Mouse (Mus musculus) cerebellum, adult (tissue): ENCODE measurements around the gene Kdm6b.
"Not testable (repeated sequence)": the region's sequence is repeated elsewhere in the genome, so short reads cannot be mapped to it uniquely, and the experiment has no call there.

Experiments used
- ATAC-seq: cut with Nextera tagmentation; 2 replicates; pipeline ENCODE4 v1.9.2; 2017; ENCODE audit warnings: mild to moderate bottlenecking, moderate library complexity, mixed read lengths; ENCODE audit not compliant: insufficient number of reproducible peaks, low FRiP score, low TSS enrichment

Kdm6b gene

DNA sequence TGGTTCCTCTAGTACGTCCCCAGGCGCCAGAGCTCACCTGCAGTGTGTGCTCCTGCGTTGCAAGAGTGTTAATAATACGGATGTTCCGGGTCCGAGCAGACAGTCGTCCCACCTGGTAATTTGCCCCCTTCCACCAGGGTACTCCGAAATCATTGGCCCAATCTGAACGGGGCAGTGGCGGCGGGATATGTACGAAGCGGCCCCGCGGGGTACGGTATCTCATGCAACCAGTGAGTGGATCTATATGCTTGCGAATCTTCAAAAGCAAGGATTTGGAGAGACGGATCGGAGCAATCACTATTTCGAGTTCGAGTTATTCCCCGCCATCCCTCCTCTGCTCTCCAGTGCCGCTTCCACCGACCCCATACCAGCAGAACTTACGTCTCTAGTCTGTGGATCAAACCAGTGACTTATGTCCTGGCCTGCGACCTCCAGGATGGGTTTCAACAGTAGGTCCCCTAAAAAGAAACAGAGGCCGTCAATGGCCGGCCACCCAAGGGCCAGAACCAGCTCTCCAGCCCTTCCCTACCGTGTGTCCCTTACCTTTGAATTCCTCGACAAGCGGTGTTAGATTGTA lies 18.8 kb downstream of the Kdm6b start:
- ATAC-seq: not testable (repeated sequence)

DNA sequence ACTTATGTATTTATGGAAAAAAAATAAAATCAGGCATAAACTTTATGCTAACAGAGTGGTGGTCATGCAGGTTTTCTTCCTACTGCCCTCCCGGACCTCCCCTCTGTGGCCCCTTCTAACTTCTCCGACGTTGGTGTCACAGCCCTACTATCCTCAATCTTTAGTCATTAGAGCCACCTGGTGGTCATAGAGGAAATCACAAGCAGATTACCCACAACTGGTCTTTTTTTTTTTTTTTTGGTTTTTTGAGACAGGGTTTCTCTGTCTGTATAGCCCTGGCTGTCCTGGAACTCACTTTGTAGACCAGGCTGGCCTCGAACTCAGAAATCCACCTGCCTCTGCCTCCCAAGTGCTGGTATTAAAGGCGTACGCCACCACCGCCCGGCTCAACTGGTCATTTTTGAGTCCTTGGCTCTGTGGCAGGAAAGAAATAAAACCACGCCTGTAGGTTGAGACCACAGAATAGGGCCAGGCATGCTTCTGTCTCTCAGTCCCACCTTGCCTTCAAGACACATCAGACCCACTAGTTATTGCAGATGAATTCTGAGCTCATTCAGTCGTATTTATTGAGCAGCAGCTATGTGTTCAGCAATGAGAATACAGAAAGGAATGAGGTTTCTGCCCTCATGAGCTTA lies 23.0 kb downstream of the Kdm6b start:
- no peak for ATAC-seq

DNA sequence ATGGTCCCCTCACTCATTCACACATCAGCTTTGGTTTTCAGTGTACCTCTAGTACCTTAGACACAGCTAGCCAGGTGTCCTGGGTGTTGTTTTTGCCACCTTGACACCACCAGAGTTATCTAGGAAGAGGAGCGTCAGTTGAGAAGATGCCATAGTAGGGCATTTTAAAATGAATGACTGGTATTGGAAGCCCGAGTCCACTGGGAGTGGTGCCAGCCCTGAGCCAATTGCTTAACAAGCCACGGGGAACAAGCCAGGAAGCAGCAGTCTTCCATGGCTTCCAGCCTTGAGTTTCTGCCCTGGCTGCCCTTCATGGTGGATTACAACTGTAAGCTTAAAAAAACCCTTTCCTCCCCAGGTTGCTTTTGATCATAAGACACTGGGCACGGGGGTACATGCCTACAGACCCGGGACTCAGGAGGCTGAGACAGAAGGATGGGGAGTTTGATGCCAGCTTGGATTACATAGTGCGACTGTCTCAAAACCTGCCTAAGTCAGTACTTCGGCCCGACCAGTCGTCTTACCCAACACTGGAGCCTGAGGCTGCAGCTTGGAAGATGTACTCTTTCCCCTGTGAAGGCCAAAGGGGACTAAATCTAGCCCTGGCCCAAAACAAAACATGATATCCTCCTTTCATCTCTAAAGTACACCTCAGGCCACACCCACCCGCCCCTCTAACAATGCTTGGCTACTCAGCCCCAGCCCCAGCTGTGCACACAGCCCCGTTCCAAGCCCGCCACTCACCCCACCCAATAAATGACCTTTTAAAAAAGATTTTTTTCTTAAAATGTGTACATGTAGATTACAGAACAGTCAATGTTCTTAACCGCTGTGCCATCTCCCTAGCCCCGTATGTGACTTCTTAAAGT lies 23.7 kb downstream of the Kdm6b start:
- no peak for ATAC-seq

DNA sequence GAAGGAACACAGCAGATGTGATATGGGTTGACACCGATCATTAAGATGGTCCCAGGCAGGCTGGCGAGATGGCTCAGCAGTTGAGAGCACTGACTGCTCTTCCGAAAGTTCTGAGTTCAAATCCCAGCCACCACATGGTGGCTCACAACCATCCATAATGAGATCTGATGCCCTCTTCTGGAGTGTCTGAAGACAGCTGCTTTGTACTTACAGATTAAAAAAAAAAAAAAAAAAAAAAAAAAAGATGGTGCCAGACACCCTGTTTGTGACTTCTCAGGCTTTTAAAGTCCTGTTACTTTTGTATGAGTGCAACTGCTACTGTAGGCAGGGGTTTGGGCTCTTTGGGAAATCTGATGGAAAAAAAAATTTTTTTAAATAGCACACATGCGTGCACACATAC lies 24.8 kb downstream of the Kdm6b start:
- no peak for ATAC-seq

DNA sequence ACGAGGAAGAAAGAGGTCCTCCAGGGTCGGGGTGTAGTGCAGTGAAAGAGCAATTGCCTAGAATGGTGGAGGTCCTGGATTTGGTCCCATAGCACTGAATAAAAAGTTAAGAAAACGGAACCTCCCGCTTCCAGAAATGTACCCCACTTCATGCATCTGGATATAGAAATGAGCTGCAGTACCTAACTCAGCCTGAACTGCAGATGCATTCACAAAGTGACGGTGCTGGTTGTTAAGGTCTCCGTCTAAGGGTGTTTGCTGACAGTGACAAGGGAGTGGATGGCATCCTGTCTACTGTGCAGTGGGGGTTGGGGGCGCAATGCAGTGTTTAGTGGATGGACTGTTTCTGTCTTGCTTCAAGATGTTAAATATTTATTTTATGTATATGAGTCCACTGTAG lies 26.7 kb downstream of the Kdm6b start:
- ATAC-seq: no peak

DNA sequence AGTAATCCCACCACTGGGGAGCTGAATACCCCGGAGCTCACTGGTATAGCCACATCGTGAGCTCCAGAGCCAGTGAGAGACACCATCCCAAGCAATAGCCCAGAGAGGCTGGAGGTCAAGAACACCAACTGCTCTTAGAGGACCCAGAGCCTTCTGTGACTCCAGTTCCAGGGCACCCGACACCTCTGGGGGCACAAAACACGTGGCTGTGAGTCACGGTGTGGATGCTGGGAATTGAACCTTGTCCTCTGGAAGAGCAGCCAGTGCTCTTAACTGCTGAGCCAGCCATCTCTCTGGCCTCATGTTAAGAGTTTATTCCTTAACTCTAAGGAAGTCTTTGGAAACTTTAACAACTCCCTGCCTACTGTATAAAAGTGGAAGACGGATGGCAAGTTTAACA lies 28.5 kb downstream of the Kdm6b start:
- ATAC-seq: no peak

DNA sequence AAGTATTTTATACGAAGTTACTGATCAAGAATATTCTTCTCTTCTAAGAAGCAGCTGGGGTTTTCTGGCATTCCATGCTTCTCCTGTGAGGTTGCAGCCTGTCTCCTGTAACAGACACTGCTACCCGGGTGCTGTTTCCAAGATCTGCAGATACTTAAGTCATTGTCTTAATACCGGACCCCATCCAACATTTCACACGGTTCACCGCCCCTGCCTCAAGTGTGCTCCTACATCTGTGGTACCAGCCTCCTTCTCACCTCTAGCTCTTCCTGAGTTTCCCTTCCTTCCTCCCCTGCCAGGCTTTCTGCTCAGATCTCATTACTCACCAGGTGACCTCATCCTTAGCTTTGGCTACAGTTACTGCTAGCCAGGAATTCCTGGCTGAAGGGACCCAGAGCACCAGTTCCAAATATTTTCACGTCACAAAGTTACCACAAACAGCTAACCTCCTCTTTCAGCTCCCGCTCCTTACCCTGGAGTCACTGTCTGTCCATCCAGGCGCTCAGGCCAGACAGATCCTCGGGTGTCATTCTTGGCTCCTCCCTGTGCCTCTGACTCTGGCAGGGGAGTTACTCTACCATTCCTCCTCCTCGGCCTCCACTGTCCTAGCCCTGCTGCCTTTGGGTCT lies 30.9 kb downstream of the Kdm6b start:
- ATAC-seq: no peak

DNA sequence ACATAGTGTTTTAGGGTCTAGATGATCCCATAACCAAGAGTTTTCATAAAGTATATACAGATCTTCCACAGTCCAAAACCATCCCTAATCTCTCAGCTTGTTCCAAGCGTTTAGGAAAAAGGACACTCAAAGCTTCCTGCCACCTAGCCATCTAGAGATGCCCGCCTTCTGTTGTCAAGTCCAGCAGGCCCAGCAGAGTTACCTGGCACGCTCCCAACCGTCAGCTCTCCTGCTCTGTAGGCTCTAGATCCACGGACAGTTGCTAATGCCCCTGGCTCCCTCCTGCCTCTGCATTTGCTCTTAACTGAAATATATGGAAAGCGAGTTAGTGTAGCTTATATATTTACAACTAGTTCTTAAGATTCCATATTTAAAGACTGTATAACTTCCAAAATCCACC lies 32.1 kb downstream of the Kdm6b start:
- ATAC-seq: no peak

DNA sequence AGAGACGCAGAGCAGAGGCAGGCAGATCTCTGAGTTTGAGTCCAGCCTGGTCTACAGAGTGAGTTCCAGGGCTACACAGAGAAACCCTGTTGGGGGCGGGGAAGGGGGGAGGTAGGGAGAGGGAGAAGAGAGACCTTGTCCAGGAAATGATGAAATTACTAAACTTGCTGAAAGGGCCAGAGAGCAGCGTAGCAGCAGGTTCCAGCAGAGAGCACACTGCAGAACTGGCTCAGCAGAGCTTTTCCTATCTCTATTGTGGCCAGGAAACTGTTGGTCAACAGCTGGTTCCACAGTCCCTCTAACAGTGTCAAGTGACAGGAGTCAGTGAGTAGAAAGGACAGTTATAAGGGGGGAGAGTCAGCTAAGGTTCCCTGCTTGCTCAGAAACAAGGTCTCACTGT lies 33.9 kb downstream of the Kdm6b start:
- no peak for ATAC-seq

DNA sequence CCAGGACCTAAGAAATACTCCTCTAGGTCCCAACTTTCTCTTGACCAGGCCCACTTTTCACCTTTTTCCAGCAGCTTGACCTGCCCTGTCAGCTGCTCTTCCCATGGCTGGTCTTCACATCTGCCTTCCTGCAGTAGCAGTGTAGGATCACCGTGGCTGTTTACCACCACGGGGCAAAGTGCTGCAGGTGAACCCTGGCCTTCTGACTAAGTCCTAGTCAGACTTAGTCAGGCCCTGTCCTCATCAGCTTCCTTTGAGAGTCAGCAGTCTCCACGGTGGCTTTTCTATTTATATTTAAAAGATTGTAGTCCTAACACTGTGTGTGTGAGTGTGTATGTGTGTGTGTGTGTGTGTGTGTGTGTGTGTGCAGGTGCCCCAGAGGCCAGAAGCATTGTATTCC lies 35.7 kb downstream of the Kdm6b start:
- ATAC-seq: no peak

DNA sequence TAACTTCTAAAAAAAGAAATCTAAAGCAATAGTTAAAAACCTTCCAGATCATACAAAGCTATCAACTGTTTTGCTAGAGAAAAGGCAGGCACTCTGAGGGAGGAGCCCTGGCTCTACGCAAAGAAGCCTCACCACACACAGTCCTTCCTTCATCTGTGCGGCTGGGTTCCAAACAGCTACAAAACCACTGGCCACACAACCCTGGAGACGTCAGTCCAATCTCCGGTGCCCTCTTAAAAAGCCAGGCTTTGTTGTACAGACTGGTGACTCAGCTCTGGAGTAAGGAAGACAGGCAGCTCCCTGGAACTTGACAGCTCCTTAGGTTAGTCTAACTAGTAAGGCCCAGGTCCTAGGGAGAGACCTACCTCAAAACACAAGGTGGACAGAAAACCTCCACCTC lies 37.8 kb downstream of the Kdm6b start:
- no peak for ATAC-seq

DNA sequence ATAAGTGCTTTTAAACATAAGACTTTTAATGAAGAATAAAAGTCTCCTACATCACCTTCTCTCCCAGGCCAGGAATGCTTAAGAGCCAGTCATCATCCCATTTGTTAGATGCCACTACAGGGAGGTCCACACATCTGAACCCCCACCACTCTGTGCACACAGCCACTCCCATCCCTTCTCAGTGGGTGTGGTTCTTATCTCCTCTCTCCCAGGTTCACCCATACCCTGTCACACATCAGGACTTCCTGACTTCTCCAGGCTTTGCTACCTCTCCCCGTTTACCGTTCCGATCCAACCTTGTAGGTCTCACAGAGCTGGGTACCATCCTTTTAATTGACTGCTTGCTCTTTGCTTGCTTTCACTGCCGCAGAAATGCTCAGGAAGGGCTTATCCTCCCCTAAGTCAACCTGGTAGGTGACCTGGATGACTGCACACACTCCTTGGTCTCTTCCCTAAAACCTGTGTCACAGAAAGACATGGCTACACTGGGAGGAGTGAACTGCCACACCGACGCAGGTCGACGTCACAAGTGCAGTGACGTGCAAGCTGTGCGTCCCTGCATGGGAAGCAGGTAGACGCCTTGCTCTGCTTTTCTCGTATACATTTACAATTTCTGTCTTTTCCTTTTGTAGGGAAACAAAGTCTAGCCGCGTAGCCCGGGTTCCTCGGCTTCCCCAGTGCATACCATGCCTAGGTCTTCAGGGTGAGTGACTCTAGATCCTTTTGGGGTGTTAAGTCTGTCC lies 40.1 kb downstream of the Kdm6b start:
- no peak for ATAC-seq

DNA sequence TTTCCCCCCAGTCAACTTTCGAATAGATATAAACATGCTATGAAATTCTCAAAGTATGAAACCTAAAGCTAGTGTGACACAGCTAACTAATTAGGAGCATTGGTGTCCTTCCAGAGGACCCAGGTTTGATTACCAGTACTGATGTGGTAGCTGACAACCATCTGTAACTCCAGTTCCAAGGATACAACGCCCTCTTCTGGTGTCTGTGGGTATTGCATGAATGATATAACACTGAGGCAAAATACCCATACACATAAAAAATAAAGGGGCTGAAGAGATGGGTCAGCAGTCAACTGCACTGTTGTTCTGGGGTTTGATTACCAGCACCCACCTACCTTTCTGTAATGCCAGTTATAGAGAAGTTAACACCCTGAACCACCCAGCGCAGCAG lies 40.7 kb downstream of the Kdm6b start:
- no peak for ATAC-seq

DNA sequence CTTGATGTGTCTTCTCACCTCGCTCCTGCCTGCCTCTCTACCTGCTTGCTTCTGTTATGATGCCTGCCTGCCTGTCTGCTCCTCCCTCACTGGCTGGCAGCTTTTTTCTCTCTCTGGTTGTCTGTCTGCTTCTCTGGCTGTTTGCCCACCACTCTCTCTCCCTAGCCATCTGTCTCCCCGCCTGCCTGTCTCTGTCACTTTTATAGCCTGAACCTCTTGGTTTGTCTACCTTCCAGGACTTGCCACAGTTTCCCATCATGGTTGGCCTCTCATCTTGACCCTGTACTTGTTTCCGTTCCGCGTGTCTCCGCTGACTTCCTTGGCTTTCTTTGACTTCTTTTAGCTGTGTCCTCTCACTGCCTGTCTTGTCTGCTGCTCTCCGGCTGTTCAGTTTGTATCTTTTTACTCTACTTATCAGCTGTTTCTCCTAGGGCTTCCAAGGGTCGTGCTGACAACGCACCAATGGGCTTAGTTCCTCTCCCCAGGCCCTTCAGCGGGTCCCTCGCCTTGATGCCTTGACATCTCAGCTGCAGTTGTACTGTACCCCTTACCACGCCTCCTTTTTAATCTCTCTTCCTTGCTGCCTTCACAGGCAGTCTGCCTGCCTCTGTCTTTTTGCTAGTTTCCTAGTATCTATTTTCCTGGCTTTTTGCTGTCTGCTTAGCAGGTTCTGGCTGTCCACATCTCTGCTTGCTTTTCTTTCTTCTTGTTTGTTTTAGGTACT lies 41.3 kb downstream of the Kdm6b start:
- peak; percentile 76; the same call in 1 of the 2 replicates for ATAC-seq

DNA sequence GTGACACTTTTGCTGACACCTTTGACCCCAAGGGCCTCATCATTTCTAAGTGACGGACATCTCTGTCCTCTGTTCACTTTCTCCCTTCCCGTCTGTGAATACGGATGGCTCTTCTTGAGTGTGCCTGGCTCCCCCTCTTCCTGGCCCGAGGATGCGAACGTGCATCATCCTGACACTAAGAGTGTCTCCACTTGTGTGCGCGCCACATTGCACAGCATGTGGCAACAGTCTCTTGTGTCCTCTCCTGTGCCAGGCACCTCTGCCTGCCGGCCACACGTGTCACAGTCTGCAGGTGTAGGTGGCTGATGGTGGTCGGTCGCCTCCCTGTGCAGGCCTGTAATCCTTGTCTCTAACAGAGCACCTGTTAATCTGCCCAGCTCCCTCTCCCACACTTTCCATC lies 41.9 kb downstream of the Kdm6b start:
- no peak for ATAC-seq

DNA sequence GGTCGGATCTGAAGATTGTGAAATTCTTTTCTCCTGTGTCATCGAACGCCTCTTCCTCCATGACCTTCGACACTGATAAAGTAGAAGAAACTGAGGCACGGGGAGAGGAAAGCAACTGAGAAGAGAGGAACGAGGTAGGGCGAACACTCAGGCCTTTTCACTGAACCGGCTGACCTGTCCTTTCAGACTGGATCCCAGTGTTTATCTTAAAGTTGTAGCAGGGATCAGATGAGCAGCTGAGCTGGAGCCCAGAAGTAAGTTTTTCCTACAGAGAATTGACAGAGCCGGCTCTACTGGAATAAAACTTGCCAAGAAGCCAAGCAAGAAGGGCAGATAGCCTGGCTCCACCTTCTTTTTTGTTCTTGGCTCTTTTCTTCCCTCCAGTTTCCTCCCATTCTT lies 42.7 kb downstream of the Kdm6b start:
- no peak for ATAC-seq

DNA sequence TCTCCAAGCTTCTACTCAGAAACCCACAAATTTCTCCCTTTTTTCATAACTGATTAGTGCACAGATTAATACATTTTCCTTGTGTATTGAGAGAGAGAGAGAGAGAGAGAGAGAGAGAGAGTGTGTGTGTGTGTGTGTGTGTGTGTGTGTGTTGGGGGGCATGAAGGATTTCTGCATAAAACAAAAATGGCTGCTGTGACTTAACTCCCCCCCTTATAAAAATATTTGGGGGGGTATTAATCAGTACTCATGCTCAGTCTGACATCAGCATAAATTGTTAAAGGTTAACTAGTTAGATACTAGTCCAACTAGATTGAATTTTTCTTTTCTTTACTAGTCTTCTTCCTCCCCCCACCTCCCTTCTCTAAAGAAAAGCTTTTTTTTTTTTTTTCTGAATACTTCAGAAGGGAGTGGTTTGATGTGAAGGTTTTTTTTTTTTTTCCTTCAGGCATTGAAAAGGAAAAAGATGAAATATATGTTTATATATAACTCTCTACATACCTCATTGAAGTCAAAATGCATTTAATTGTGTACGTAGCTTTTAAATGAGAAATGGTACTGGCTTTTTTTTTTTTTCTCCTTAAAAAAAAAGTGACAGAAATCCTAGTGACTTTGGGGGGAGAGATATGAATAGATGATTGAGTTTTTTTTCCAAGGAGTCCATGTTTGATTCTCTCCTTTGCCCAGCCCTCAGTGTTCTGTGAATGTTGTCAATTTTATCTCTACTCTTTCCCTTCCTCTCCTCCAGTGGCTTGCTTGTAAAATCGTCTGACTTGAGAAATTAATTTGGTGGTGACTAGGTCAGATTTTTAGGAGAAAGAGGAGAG lies 43.3 kb downstream of the Kdm6b start:
- ATAC-seq: no peak

DNA sequence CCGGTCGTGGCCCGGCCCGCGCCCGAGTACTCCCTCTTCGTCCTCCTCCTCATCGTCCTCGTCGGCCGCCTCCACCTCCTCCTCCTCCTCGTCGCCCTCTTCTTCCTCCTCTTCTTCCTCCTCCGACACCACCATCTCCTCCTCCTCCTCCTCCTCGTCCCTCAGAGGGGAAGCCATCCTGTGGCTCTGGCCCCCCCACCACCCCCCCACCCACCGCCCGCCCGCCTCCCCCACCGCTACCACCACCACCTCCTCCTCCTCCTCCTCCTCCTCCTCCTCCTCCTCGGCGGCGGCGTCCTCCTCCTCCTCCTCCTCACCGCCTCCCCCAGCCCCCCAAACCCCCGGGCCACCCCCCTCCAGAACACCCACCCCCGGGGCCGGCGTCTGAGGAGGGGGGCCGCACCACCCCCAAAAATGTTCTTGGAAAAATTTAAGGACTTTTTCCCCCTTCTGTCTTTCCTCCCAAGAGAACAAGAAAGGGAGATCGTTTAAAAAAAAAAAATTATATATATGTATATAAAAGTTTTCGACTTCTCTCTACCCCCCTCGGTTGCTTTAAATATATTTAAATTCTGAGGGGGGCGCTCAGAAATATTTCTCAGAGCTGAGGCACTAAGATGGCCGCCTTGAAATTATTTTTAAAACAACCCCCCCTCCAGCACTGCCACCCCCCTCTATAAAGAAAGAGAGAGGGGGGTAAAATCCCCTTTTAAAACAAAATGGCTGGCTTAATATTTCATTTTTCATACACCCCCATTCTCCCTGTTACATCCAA lies 44.1 kb downstream of the Kdm6b start, which contains the start of gene Chd3:
Gene Chd3, minus strand, starts transcription at position 192 of the 775 bp plus-strand sequence.
- ATAC-seq: no peak
